Mouse (Mus musculus) erythroblast, embryonic 14.5 days (primary cell): ENCODE data around the gene Ice1.

Experiments used
- GATA1 ChIP-seq: IDR thresholded peaks from 2 replicates; pipeline ENCODE4 v1.6.1; 2012; ENCODE audit warnings: low read length, inconsistent platforms, mixed read lengths
- TAL1 ChIP-seq: IDR thresholded peaks from 3 replicates; pipeline ENCODE4 v1.6.1; 2012; ENCODE audit warnings: low read length, inconsistent platforms, mixed read lengths

GRCm38 (mm10) chr13:70639639-70640038 is 2.2 kb upstream of the Ice1 start:
- no peak for TF ChIP-seq GATA1
- TF ChIP-seq TAL1: no peak
